Mouse (Mus musculus) embryonic facial prominence, embryonic 15.5 days (tissue): ENCODE data around the gene Mrpl18. TPM values are rescaled to one million over a fixed set of nuclear protein-coding genes. Genes with fewer than 3 reads are reported as not detected.

Experiments used
- microRNA-seq: library from miRNA; unstranded; fragments of <30 nt; microRNA quantifications from one replicate; pipeline ENCODE4, GENCODE M21; 2016; ENCODE audit warnings: borderline number of aligned reads
- polyA plus RNA-seq: library from polyadenylated mRNA; unstranded; fragments of >200 nt; fragmentation: Nextera tagmentation; extraction: Ambion mirVana; gene quantifications from 2 replicates; pipeline ENCODE4 v1.2.1, GENCODE M21; 2015

Gene Mrpl18
- polyA plus RNA-seq, 1 experiment from 2014 or later, result 135 TPM

Small RNAs within 50 kb of the gene (microRNA-seq; reads per million reads assigned to microRNA genes)
- gene Gm24085, result not detected

Other genes with a start within 250 kb of the Mrpl18 start
- 0.44 and 0.89 TPM in 2 replicates for gene Slc22a1, start 240.5 kb downstream of the Mrpl18 start, polyA plus RNA-seq
- 39.8 and 44.2 TPM in 2 replicates for gene Igf2r, start 146.7 kb downstream of the Mrpl18 start, polyA plus RNA-seq
- gene Mas1, start 48.2 kb downstream of the Mrpl18 start, polyA plus RNA-seq, result 1.2 and 1.4 TPM in 2 replicates
- 0.13 and 0.27 TPM in 2 replicates for gene Mrgprh, start 40.3 kb downstream of the Mrpl18 start, polyA plus RNA-seq
- gene Pnldc1, start 6.1 kb downstream of the Mrpl18 start, polyA plus RNA-seq, result 2.5 and 3.8 TPM in 2 replicates
- 352 and 356 TPM in 2 replicates for gene Tcp1, start 644 bp downstream of the Mrpl18 start, polyA plus RNA-seq
- 0.60 and 1.2 TPM in 2 replicates for gene Acat3, start 24.3 kb upstream of the Mrpl18 start, polyA plus RNA-seq
- gene Acat2, start 44.4 kb upstream of the Mrpl18 start, polyA plus RNA-seq, result 121 and 128 TPM in 2 replicates
- 120 and 125 TPM in 2 replicates for gene Wtap, start 77.8 kb upstream of the Mrpl18 start, polyA plus RNA-seq
- gene Sod2, start 90.5 kb upstream of the Mrpl18 start, polyA plus RNA-seq, result 98.3 and 98.5 TPM in 2 replicates
- 0.30 TPM in 1 of 2 replicates, not detected in the other for gene Gpr31b, start 136.0 kb upstream of the Mrpl18 start, polyA plus RNA-seq
- 0.27 and 0.29 TPM in 2 replicates for gene Tcp10b, start 144.8 kb upstream of the Mrpl18 start, polyA plus RNA-seq
- not detected in 2 replicates for gene Unc93a, start 215.5 kb upstream of the Mrpl18 start, polyA plus RNA-seq